Mouse (Mus musculus): Measurements from ENCODE around the gene Dcpp1. TPM values are rescaled to one million over a fixed set of nuclear protein-coding genes. Genes with fewer than 3 reads are reported as not detected.

Gene Dcpp1
- polyA plus RNA-seq, 1 experiment: not detected

DNA sequence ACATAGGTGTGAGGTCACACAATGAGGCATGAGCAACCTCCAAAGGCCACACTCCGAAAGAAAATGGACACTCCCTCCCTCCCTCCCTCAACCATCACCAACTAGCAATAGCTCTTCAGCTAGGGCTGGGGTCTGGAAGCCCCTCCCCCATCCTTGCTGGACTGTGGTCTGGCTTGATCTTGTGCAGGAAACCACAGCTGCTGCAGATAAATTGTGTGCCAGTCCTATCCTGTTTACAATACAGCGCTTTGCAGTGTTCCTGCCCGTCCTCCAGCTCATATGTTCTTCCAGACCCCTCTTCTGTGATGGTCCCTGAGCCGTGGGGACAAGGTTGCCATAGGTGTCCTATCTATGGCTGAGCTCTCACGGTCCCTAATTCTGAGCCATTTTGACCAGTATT, 50.5 kb downstream of the Dcpp1 start:
- Histone ChIP-seq H3K4me3 (ENCODE audit: insufficient read depth, low read depth, low read length) (no peak overlapping the region), H3K27me3 (replicated peaks; ENCODE audit: control insufficient read depth, insufficient read depth, low read length) (no peaks in the 10 kb centered on the region), H3K27ac (ENCODE audit: insufficient read depth, low read depth, low read length) (no peak overlapping the region), H3K36me3 (ENCODE audit: control insufficient read depth, insufficient read depth, low read length) (no peaks in the 10 kb centered on the region), H3K4me1 (ENCODE audit: control insufficient read depth, insufficient read depth, low read length) (no peaks in the 10 kb centered on the region)
- TF ChIP-seq POLR2A (IDR thresholded peaks at IDR 0.05; ENCODE audit: low read depth, low read length): no peak
- TF ChIP-seq CTCF (conservative IDR thresholded peaks at IDR 0.05; ENCODE audit: insufficient read depth, insufficient read length, low read depth, low read length): no peak
- no peak for DNase-seq
- 83% methylated on average over 5 of the region's 5 CpGs for WGBS

Other genes starting within 250 kb of the Dcpp1 start
- 0.18 and 0.38 TPM in 2 replicates for gene Mmp25, start 235.6 kb upstream of the Dcpp1 start, polyA plus RNA-seq (2012; rRNA removed)
- 1.7 TPM in 2 replicates for gene Bicdl2, start 220.4 kb upstream of the Dcpp1 start, polyA plus RNA-seq (2012; rRNA removed)
- gene Hcfc1r1, start 207.3 kb upstream of the Dcpp1 start, polyA plus RNA-seq (2012; rRNA removed): 367 and 378 TPM in 2 replicates
- gene Thoc6, start 207.0 kb upstream of the Dcpp1 start, polyA plus RNA-seq (2012; rRNA removed): 14.2 and 15.7 TPM in 2 replicates
- 10.0 and 14.4 TPM in 2 replicates for gene Tnfrsf12a, start 203.4 kb upstream of the Dcpp1 start, polyA plus RNA-seq (2012; rRNA removed)
- gene Cldn6, start 201.6 kb upstream of the Dcpp1 start, polyA plus RNA-seq (2012; rRNA removed): 2.5 and 2.6 TPM in 2 replicates
- 0.14 and 0.45 TPM in 2 replicates for gene Cldn9, start 196.8 kb upstream of the Dcpp1 start, polyA plus RNA-seq (2012; rRNA removed)
- 0.05 TPM in 1 of 2 replicates, not detected in the other for gene 1520401A03Rik, start 158.1 kb upstream of the Dcpp1 start, polyA plus RNA-seq (2012; rRNA removed)
- gene Pkmyt1, start 154.5 kb upstream of the Dcpp1 start, polyA plus RNA-seq (2012; rRNA removed): 4.1 and 5.2 TPM in 2 replicates
- 9.7 and 10.8 TPM in 2 replicates for gene Paqr4, start 140.0 kb upstream of the Dcpp1 start, polyA plus RNA-seq (2012; rRNA removed)
- 0.17 and 0.27 TPM in 2 replicates for gene Kremen2, start 135.0 kb upstream of the Dcpp1 start, polyA plus RNA-seq (2012; rRNA removed)
- 41.7 and 45.2 TPM in 2 replicates for gene Flywch1, start 109.3 kb upstream of the Dcpp1 start, polyA plus RNA-seq (2012; rRNA removed)
- gene Flywch2, start 94.8 kb upstream of the Dcpp1 start, polyA plus RNA-seq (2012; rRNA removed): 9.3 and 12.2 TPM in 2 replicates
- gene Srrm2, start 90.3 kb upstream of the Dcpp1 start, polyA plus RNA-seq (2012; rRNA removed): 394 and 443 TPM in 2 replicates
- gene Elob, start 51.7 kb upstream of the Dcpp1 start, polyA plus RNA-seq (2012; rRNA removed): 687 and 762 TPM in 2 replicates
- gene Prss33, start 44.8 kb upstream of the Dcpp1 start, polyA plus RNA-seq (2012; rRNA removed): not detected in 2 replicates
- gene Prss32, start 37.0 kb upstream of the Dcpp1 start, polyA plus RNA-seq (2012; rRNA removed): not detected in 2 replicates
- gene Prss41, start 36.7 kb upstream of the Dcpp1 start, polyA plus RNA-seq (2012; rRNA removed): 0.08 and 0.16 TPM in 2 replicates
- gene Prss21, start 12.8 kb upstream of the Dcpp1 start, polyA plus RNA-seq (2012; rRNA removed): 0.14 TPM in 2 replicates
- gene Dcpp2, start within 50 bp of the Dcpp1 start, polyA plus RNA-seq (2012; rRNA removed): not detected in 2 replicates
- not detected in 2 replicates for gene Dcpp3, start 36.6 kb downstream of the Dcpp1 start, polyA plus RNA-seq (2012; rRNA removed)
- gene Sbp, start 60.8 kb downstream of the Dcpp1 start, polyA plus RNA-seq (2012; rRNA removed): not detected in 2 replicates
- gene Sbpl, start 74.4 kb downstream of the Dcpp1 start, polyA plus RNA-seq (2012; rRNA removed): not detected in 2 replicates
- gene Prss30, start 99.7 kb downstream of the Dcpp1 start, polyA plus RNA-seq (2012; rRNA removed): 0.71 and 0.95 TPM in 2 replicates
- 0.23 and 0.26 TPM in 2 replicates for gene Prss22, start 117.2 kb downstream of the Dcpp1 start, polyA plus RNA-seq (2012; rRNA removed)
- gene Prss27, start 157.3 kb downstream of the Dcpp1 start, polyA plus RNA-seq (2012; rRNA removed): 0.16 and 0.30 TPM in 2 replicates
- 16.1 and 16.5 TPM in 2 replicates for gene Kctd5, start 192.6 kb downstream of the Dcpp1 start, polyA plus RNA-seq (2012; rRNA removed)

Measured in kidney, adult 2 months (tissue).